Mouse (Mus musculus): ENCODE measurements at regions not wholly inside any gene's neighbourhood (a gene's known extent, or its start where the extent isn't known, plus 50 kb on each side); places are given as distances from the start of the nearest gene placed in this dataset.

GRCm38 (mm10) chr19:28205691-28206090 is 194.7 kb upstream of the Rfx3 start:
- no peak for DNase-seq

GRCm38 (mm10) chr19:28203719-28204118 is 192.8 kb upstream of the Rfx3 start:
- DNase-seq: no peak

DNA sequence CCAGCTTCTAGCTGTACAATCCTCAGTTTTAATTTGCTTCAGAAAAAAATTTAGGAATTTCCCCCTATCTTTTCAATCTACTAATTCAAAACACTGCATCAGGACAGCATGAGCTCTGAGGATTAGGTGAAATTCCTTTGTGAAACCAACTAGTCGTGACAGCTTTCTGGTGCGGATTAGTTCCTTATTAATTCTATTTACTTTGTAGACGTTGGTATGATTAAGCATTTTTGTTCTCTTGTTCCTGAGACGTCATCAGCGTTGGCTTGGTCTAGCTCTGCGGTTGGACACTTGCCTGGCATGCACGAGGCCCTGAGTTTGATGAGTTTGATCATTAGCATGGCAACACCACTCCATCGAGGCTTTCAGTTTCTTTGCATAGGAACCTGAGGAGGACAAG is 188.4 kb upstream of the Rfx3 start:
- DNase-seq: no peak

- no peak for DNase-seq
Measured at GRCm38 (mm10) chr19:28196881-28197280, 185.9 kb upstream of the Rfx3 start.

DNA sequence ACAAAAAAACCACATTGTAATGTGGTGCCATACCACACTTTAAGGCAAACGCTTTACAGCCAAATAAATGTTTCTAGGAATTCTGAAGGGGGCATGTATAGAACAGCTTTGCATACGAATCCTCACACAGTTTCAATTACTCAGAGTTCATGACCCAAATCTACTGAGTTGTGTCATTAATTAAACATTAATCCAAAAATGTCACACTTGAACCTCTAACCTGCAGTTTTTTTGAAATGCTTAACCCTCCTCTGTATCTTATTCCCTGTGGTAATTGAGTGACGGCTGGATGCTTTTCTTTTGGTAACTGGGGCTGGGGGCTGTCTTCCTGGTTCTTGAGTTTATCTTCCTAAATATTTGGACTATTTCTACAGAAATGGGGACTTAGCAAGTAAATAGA is 181.3 kb upstream of the Rfx3 start:
- no peak for DNase-seq

- DNase-seq: no peak
Measured at GRCm38 (mm10) chr19:28191428-28192116, 180.6 kb upstream of the Rfx3 start.

DNA sequence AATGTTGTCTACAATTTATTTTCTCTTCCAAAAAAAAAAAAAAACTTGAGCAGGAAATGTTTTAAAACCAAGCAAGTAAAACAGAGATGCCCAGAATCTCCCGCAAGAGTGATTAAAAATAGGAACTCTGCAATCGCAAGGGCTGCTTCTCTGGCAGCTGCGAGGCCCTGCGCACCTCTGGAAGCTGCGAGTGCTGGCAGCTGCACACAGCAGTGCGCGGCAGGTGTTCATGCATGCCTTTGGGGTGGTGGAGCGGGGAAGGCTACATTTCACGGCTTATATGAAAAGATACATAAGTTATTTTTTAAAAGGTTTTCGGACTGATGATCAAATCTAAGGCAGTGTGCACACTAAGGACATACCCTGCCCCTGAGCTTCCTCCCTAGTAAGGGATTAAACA is 179.3 kb upstream of the Rfx3 start:
- no peak for DNase-seq

GRCm38 (mm10) chr19:28188363-28188762 is 177.4 kb upstream of the Rfx3 start:
- no peak for DNase-seq

- no peak for DNase-seq
Measured at GRCm38 (mm10) chr19:28182411-28183182, 171.6 kb upstream of the Rfx3 start.

DNA sequence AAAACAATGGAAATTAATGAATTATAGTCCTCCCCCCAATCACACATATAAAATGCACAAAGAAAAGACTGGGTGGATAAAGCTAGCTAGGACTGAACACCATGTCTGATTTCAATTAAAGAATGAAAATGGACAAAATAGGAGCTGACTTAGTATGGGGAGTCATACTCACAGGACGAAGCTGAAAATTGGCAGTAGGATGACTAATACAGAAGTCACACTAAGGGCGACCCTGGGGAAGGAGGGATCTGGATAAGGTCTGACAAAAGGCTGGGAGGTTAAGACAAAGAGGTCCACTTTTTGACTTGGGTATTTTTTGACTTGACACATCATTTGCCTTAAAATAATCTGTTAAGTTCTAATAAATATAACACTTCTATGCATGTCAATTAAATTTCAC is 170.2 kb upstream of the Rfx3 start:
- no peak for DNase-seq

GRCm38 (mm10) chr19:28178114-28178513 is 167.1 kb upstream of the Rfx3 start:
- no peak for DNase-seq

DNA sequence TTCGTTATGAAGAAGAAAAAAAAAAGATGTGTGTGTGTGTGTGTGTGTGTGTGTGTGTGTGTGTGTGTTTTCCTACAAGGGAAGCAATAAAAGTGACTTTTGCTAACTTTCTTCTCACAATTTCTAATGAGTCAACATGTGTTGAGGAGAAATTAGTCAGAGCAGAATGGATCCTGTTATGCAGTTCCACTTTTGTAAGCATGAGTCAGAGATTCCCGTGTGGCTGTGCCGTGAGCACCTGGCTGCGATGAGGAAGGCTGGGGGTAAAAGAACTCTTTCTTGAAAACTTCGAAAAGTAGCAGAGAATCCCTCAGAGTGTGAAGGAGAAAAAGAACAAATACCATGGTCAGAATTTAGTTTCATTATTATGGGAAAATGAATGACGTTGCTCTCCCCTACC is 165.9 kb upstream of the Rfx3 start:
- DNase-seq: peak; percentile 11

DNA sequence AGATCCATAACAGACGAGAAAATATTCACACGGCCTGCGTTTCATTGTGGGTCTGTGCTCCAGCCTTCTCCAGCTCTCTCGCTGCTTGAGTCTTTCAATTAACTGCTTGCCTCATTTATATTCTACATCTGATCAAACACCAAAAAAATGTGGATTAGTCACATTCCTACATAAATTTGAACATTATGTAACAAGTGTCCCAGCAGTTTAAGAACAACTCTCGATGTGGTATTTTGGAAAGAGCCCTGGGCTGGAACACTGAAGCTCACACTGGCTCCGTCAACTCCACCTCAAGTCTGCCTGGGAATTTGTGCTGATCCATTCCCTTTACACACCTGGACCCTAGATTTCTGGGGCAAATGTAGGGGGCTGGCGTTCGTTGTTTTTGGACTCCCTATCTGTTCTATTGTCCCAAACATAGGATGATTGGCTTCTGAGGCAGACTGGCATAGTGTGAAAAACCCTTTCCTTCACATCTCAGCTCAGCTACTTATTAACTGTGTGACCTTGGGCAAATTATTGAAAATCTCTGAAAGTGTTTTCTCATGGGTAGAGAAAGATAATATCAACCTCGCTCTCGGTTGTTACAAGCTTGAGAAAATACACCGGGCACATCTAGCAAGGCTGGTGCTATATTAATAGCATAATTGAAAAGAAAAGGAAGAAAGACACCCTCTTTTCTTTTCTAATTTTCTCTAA is 161.0 kb upstream of the Rfx3 start:
- DNase-seq: no peak

DNA sequence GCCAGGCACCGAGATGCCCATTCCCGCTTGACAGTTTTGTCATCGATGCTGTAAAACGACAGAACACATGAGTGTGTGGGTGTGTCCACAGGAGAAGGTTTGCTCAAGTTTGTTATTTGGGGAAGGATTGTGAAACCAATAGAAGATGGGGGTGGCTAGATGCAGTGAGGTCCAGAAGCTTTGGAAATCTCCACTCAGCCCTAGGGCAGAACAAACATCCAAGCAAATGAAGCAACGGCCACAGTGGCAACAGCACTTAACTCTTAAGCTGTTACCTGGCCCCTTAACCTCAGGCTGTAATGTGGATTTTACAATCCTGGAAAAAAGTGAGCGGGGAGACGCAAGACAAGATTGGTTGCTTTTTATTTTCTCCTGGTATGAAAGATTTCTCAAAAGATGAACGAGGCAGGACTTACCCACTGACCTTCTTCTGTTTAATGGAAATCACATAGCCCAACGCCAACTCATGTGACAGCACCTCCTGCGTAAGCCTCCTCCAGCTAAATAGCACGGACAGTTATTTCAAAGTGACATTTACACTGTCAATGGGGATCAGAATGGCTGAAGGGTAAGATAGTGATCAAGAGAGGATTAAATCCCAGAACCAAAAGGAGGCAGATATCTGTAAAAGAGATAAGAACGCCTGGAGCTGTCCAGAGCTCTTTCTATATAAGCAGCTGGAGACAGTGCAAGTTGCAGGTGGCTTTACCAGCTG is 156.6 kb upstream of the Rfx3 start:
- DNase-seq: no peak

DNA sequence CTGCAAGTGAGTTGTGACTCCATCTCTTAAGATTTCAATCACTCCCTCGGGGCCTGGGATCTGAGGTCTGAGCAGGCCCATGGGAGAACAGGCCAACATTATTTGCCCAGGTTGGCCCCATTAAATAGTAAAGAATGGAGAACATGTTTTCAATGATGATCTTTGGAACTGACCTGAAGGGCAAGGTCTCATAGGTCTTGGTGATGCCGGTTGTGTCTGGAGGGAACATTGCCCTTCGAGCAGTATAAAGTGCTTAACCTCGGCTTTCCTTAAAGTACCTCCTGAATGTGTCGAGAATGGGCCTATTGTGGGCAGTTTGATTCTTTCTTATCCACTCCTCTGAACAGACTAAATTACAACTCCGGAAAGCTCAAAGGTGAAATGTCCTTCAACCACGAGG is 155.7 kb upstream of the Rfx3 start:
- no peak for DNase-seq

DNA sequence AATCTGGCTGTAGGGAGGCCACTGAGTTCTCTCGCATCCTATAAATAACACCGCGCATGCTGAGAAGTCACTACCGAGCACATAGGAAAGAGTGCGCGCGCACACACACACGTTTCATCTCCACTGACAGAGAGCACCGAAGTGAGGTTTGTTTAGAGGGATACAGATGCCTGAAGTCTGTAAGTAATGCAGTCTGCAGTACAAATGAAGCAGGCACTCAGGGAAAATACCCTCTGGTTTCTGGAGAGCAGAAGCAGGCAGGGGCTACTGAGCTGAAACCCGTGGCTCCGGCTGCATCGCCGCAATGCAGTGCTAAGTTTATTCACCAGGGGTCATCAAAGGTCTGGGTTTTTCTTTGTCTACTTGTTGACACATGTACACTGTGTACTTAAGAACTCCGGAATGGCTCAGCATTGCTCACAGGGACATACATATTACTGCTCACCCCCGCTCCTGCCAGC is 155.0 kb upstream of the Rfx3 start:
- peak; percentile 67 for DNase-seq

DNA sequence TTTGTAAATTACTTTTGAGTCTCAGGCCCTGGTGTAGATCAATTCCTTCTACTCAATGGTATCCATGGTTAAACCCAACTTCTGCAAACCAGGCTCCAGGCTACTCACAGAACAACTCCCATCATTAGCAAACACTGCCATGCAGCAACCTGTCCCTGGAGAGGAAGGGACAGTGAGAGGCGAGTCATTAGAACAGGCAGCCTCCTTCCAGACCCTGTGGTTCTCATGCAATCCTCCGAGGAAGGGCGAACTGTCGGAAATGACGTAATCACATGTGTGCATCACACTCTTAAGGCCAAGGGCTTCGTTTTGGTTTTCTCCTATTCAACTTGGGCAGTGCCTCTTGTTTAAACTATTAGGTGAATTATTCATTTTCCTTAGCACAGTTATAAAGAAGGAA is 152.2 kb upstream of the Rfx3 start:
- DNase-seq: no peak

DNA sequence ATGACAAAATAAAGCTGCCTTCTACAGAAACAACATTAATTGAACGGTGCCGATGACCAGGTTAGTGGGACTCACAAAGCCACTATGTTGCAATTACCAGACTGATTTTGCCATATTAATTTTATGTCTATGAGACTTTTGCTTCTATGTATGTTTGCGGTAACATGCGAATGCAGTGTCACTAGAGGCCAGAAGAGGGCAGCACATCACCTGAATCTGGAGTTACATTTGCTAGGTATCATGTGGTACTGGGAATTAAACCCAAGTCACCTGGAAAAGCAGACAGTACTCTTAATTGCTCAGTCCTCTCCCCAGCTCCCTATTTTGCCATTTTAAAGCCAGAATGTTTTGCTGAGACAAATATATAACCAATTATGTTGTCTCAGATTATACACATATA is 149.6 kb upstream of the Rfx3 start:
- DNase-seq: no peak

DNA sequence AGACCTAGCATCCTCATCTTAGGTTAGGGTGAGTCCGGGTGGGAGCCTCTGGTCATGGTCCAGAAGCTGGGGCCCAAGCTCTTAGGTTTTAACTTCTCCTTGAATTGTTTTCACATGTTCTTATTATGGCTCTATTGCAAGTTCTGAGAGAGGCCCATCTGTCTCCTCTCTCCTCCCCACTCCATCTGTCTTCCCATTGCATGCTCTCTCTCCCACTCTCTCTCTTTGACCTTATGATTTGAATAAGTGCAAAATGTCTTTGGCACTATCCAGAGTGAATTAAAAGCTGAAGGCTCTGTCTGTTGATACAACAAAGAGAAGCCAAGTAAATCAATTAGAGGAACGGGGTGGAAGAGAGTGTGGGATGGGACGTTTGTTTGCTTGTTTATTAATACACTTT is 146.2 kb upstream of the Rfx3 start:
- no peak for DNase-seq

DNA sequence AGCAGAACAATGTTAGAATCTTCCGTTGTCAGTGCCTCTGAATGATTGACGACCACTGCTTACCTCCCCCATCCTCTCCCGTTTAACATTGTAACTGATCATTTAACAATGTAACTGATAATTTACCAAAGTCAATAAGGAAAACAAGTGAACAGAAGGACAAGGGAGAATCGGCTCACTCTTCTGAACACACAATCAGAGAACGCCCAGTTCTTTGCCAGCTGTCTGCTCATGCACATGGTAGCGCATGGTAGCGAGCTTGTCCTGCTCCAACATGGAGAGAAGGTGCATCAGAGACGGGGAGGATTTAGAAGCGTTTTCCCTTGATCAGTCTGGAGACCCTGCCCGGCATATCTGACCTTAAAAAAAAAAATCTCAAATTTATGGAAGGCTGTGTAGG is 126.6 kb upstream of the Rfx3 start:
- no peak for DNase-seq

DNA sequence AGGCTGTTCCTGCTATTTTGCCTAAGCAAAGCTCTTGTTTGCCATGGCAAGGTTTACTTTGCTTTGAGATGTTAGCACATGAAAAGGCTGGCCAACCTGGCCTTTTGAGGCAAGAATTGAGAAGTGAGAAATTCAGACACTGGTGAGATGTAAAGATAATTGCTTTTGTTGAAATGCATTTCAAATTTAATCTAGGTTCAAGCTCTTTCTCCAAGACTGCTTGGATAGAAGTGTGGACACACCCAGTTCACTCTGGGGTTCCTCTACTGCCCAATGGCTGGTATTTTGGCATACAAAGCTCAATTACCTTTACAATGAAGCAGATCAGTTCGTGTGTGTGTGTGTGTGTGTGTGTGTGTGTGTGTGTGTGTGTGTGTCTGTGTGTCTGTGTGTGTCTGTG is 123.8 kb upstream of the Rfx3 start:
- DNase-seq: no peak

DNA sequence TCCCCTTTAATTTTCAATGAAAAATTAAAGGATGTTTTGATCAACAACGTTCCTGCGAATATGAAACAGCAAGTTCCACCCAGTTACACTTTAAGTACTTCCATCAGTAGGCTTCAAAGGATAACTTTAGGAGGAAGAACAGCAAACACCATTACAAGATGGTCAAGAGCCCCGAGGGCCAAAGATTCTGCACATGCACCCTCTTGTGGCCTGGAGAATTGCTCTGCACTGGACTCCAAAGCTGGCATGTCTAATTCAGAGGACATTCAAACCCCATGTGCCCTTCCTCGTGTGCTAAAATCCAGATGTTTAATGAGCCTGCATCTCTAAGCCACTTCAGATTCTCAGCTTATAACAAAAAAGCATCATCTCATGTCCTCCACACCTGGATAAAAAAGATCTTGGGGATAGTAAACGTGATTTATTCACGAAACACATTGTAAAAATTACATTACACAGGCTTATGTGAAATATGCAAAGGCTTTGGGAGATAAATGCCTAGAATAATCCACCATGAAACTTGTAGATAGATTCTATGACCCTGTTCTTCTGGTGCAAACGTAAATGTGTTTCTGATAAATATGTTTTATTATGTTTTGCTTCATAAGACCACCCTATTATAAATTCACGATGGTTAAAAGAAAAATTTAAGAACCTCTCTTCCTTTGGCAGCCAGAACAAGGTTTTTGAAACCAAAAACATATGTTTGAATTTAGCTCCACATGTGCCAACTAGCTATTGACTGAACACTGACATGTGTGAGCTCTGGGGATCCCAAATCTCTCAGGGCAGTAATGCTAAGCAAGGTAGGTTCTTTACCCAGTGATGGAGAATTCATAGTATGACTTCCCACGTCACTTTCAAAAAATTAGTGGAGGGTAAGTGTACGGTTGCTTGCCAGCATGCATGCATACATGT is 100.6 kb upstream of the Rfx3 start:
- DNase-seq: no peak

Measured in right cerebral cortex, adult 18-20 months (tissue).